Mouse (Mus musculus): ENCODE results near the gene Cckbr.

GRCm38 (mm10) chr7:105498854-105499492, 73.4 kb downstream of the Cckbr start:
- TF ChIP-seq CTCF (IDR thresholded peaks at IDR 0.05; ENCODE audit: insufficient read depth, low read length) (no peak), POLR2A (IDR thresholded peaks at IDR 0.05; ENCODE audit: borderline replicate concordance, extremely low read depth, low read depth, low read length) (no peak)

All from lung, adult 2 months (tissue).